Mouse (Mus musculus): Measurements from ENCODE around the gene Ppm1h.

Ppm1h gene

GRCm38 (mm10) chr10:122746211-122746610 lies 67.6 kb downstream of the Ppm1h start:
- no peak for DNase-seq (ENCODE audit: low spot score)

- no peak for DNase-seq (ENCODE audit: low spot score)
These were observed 68.8 kb downstream of the Ppm1h start for GRCm38 (mm10) chr10:122747151-122747925.

GRCm38 (mm10) chr10:122748361-122748951 lies 69.9 kb downstream of the Ppm1h start:
- DNase-seq (ENCODE audit: low spot score) = no peak

- no peak for DNase-seq (ENCODE audit: low spot score)
These were observed 70.5 kb downstream of the Ppm1h start for GRCm38 (mm10) chr10:122749071-122749470.

GRCm38 (mm10) chr10:122749876-122750275 lies 71.3 kb downstream of the Ppm1h start:
- DNase-seq (ENCODE audit: low spot score) = no peak

GRCm38 (mm10) chr10:122752950-122753923 lies 74.7 kb downstream of the Ppm1h start:
- DNase-seq (ENCODE audit: low spot score) = no peak

GRCm38 (mm10) chr10:122753924-122754307 lies 75.4 kb downstream of the Ppm1h start:
- DNase-seq (ENCODE audit: low spot score) = no peak

- DNase-seq (ENCODE audit: low spot score) = no peak
These were observed 76.4 kb downstream of the Ppm1h start for GRCm38 (mm10) chr10:122754967-122755366.

- no peak for DNase-seq (ENCODE audit: low spot score)
These were observed 78.4 kb downstream of the Ppm1h start for GRCm38 (mm10) chr10:122756879-122757530.

GRCm38 (mm10) chr10:122757727-122758126 lies 79.2 kb downstream of the Ppm1h start:
- DNase-seq (ENCODE audit: low spot score) = no peak

GRCm38 (mm10) chr10:122758346-122758745 lies 79.8 kb downstream of the Ppm1h start:
- no peak for DNase-seq (ENCODE audit: low spot score)

GRCm38 (mm10) chr10:122759729-122760128 lies 81.2 kb downstream of the Ppm1h start:
- DNase-seq (ENCODE audit: low spot score) = no peak

- no peak for DNase-seq (ENCODE audit: low spot score)
These were observed 82.1 kb downstream of the Ppm1h start for GRCm38 (mm10) chr10:122760469-122761307.

- DNase-seq (ENCODE audit: low spot score) = no peak
These were observed 84.4 kb downstream of the Ppm1h start for GRCm38 (mm10) chr10:122762772-122763511.

- DNase-seq (ENCODE audit: low spot score) = no peak
These were observed 85.0 kb downstream of the Ppm1h start for GRCm38 (mm10) chr10:122763596-122763995.

GRCm38 (mm10) chr10:122764653-122765052 lies 86.1 kb downstream of the Ppm1h start:
- DNase-seq (ENCODE audit: low spot score) = no peak

- DNase-seq (ENCODE audit: low spot score) = no peak
These were observed 87.0 kb downstream of the Ppm1h start for GRCm38 (mm10) chr10:122765521-122765920.

GRCm38 (mm10) chr10:122765992-122766391 lies 87.4 kb downstream of the Ppm1h start:
- no peak for DNase-seq (ENCODE audit: low spot score)

GRCm38 (mm10) chr10:122768204-122768892 lies 89.8 kb downstream of the Ppm1h start:
- DNase-seq (ENCODE audit: low spot score) = no peak

- DNase-seq (ENCODE audit: low spot score) = no peak
These were observed 90.4 kb downstream of the Ppm1h start for GRCm38 (mm10) chr10:122768893-122769341.
